Mouse (Mus musculus) gastrocnemius, adult 2 months (tissue): ENCODE results near the gene Apoa2. TPM values are rescaled to one million over a fixed set of nuclear protein-coding genes. Genes with fewer than 3 reads are reported as not detected.
A peak's percentile ranks its signal among the peaks of the same experiment; 100 is the strongest.

Experiments
- DNase-seq: peaks from one replicate; pipeline ENCODE4 v3.0.0; 2022
- H3K27ac ChIP-seq: fragments of 200-600 bp; 2 replicates; pipeline ENCODE4 v1.8.1; 2022; ENCODE audit warnings: mild to moderate bottlenecking
- H3K4me3 ChIP-seq: fragments of 200-600 bp; 2 replicates; pipeline ENCODE4 v1.8.1; 2022; ENCODE audit warnings: mild to moderate bottlenecking, moderate library complexity
- CTCF ChIP-seq: fragments of 200-600 bp; IDR thresholded peaks from 2 replicates; pipeline ENCODE4 v1.8.1; 2022; ENCODE audit warnings: antibody characterized with exemption, mild to moderate bottlenecking, moderate library complexity
- intact Hi-C: fragments of 180-260 bp; cut with DNase I; formaldehyde crosslinking; loops from one replicate; pipeline ENCODE4 v1.15.1; 2025
- total RNA-seq, 2 experiments: library from RNA; stranded (reverse); gene quantifications; 2 replicates each; pipeline ENCODE4 v1.2.3; 2021

Gene Apoa2
- total RNA-seq, 2 experiments from 2014 or later, result 0.59 TPM; not detected in 1

DNA sequence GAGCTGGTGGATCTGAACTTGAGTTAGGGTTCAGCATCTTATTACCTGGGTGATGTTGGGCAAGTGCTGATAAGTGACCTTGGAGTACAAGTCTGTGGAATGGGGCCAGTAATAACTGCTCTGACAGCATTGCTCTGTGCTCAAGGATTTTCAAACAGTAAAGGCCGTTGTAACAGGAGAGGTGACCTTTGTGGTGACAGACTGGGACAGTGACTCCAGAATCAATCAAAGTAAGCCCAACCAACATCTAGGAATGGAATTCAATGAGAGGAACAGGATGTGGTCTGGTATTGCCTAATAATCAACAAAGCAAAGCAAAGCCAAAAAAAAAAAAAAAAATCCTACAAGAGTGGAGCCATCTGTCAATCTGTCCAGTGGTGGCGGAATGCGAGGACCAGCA is 35.5 kb downstream of the Apoa2 start:
- intact Hi-C loops, result loop anchor here (5.0 kb wide), 1 partner anchor 98 kb away; no protein-coding TSS in a partner anchor
- no peak for DNase-seq
- no peak for TF ChIP-seq CTCF
- no peak overlapping the region for H3K4me3 ChIP-seq
- peak overlapping the region; percentile 71 for H3K27ac ChIP-seq

DNA sequence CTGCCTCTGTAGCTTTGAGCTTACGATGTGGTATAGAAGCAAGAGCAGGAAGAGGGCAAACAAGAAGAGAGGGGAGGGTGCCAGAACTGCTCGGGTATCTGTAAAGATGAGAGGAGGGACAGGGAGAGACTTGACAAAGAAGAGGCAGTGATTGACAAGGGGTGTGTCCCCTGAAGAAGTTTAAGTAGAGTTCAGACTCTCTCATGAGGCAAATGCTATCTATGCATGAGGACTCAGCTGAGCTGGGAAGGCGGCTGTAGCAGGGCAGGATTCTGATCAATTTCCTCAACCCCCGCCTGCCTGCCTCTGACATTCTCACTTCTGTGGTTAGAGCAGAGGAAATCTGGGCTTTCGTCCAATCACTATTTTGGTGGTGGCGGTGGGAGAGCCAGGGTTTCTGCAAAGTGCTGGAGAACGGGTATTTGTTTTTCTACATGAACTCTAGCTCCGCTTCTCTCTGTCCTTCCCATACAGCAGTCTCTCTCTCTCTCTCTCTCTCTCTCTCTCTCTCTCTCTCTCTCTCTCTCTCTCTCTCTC is 37.8 kb downstream of the Apoa2 start:
- intact Hi-C loops, result loop anchor here (5.0 kb wide), 1 partner anchor 100 kb away; no protein-coding TSS in a partner anchor
- TF ChIP-seq CTCF, result no peak
- Histone ChIP-seq H3K4me3 (peak overlapping the region; percentile 57), H3K27ac (peak overlapping the region; percentile 84)
- peak; percentile 69 for DNase-seq

DNA sequence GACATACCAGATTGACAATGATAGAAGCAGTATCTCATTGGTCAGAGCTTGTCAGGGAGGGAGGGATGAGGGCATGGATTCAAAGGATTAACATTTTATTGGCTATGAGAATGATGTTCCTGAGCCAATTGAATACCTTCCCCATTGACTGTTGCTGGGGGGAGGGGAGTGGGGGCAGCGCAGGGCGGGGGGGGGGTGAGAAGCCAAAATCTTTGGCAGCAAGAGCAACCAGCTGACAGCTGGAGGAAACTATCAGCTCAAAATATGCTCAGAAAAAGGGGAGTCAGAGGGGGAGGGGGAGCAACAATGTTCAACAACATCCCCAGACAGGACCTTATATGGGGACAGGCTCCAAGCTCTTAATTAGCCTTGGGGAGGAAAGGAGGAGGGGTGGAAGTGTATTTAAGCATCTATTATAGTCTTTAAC is 38.3 kb downstream of the Apoa2 start:
- intact Hi-C loops, result loop anchor here (5.0 kb wide), 1 partner anchor 101 kb away; no protein-coding TSS in a partner anchor
- TF ChIP-seq CTCF, result no peak
- H3K4me3 ChIP-seq, result peak overlapping the region; percentile 57; the same call in 1 of the 2 replicates
- peak overlapping the region; percentile 84 for H3K27ac ChIP-seq
- DNase-seq, result peak; percentile 27

DNA sequence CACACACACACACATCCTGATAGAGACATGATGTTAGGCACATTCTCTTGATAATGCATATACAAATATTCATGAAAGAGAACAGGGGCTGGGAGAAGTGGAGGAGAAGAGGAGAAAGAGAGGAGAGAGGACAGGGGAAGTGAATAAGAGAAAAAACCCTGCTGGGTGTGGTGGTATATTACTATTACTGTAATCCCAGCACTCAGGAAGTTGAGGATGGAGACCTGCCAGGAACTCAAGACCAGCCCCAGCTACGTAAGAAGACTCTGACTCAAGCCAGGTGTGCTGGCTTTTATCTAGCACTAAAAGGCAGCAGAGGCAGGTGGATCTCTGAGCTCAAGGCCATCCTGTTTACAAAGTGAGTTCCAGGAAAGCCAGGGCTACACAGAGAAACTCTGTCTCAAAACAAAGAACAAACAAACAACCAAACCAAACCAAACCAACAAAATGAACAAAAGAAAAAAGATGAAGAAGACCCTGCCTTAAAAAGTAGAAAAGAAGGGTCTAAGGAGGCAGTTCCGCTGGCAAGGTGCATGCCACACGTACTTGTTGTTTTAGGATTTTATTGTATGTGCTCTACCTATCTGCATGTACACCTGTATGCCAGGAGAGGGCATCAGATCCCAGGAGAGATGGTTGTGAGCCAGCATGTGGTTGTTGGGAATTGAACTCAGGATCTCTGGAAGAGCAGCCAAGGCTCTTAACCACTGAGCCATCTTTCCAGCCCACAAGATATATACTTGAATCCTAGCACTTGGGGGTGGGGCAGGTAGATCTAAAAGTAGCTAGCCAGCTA is 39.0 kb downstream of the Apoa2 start:
- Histone ChIP-seq H3K4me3 (no peak overlapping the region), H3K27ac (peak overlapping the region; percentile 84)
- intact Hi-C loops, result loop anchor here (5.0 kb wide), 1 partner anchor 102 kb away; no protein-coding TSS in a partner anchor
- TF ChIP-seq CTCF, result no peak; the same call in 1 of the 2 replicates
- DNase-seq, result peak; percentile 18

DNA sequence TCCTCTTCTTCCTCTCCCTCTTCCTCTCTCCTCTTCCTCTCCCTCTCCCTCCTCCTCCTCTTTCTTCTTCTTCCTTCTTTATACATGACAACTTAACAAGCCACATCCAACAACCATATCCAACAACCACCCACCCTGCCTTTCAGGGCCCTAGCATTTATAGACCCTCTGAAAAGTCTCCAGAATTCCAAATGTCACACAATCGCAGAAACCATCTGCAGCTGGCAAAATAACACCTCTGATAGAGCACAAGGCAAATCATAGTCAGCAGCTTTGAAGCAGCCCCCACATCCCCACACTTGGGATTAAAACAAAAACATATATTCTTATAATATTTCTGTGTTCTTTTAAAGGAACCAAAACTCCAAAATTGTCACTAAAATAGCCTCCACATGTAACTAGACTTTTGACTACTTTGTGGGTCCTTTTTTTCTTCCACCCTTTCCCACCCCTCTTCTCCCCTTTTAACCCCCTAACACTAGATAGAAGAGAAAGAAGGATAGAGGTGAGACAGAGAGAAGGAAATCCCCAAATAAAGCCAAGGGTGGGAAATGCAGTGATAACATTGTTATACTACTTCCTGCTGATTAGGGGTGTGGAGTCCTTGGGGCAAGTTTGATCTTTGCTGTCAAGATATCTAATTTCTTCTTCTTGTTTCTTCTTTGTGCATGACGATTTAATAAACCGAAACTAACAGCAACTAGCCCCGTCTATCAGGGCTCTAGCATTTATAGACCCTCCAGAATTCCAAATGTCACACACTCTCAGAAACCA is 41.3 kb downstream of the Apoa2 start:
- DNase-seq, result no peak
- H3K27ac ChIP-seq, result no peak overlapping the region
- no peak for TF ChIP-seq CTCF
- H3K4me3 ChIP-seq, result no peak overlapping the region
- intact Hi-C loops, result no loop called here

DNA sequence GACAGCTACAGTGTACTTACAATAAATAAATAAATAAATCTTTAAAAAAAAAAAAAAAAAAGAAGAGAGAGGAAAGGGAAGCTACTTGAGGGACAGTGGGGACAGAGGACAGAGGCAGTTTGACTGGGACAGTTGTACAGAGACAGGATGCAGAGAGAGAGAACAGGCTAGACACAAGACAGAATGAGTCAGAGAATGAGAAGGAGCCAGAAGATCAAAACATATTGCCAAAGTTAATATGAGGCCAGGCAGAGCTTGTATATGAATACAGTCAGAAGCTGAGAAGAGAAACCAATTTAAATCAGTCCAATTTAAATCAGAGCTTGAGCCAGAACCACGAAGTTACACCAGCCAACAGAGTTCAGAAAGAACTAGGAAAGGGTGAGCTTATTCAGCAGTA is 43.5 kb downstream of the Apoa2 start:
- TF ChIP-seq CTCF, result no peak
- H3K4me3 ChIP-seq, result no peak overlapping the region
- peak overlapping the region; percentile 24 for H3K27ac ChIP-seq
- no peak for DNase-seq
- intact Hi-C loops, result no loop called here

DNA sequence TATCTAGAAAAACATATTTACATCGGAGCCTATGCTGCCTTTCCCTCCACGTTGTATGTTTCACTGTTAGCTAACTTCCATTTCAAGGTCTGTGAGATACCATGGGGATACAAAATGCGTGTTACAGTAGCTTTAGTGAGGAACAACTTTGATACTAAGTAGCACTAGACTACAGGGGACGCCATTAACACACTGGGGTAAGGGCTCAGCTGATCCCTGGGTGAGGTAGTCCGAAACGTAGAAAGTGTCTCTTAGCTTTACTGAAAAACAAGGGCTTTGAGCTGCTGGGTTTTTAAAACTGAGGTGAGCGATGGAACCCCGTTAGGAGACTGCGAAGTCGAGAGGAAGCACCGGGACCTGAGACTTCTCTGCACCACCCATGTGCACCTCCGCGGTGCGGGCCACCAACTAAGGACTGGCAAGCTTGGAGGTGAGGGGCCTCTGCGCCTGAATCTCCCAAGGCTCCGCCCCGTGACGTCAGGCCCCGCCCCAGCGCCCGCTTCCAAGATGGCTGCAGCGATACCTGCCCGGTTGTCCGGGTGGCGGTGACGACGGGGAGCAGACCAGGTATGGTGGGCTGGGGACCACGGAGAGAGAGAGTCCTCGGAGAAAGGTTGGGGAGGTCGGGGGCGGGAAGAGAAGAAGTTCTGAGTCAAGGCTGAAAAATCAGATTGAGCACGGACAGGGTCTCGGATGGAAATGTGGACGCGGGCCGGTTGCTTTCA is 45.2 kb downstream of the Apoa2 start, which contains the start of gene B4galt3:
TSS of gene B4galt3 (plus strand) at position 481 of the 725 bp plus-strand sequence.
- Histone ChIP-seq H3K27ac (peak within 1 kb of the TSS; percentile 92), H3K4me3 (peak within 1 kb of the TSS; percentile 83)
- no peak for TF ChIP-seq CTCF
- DNase-seq, result peak; percentile 97
- intact Hi-C loops, result loop anchor here (2.0 kb wide), 1 partner anchor 17 kb away; the partner anchor contains the start of gene Usp21

DNA sequence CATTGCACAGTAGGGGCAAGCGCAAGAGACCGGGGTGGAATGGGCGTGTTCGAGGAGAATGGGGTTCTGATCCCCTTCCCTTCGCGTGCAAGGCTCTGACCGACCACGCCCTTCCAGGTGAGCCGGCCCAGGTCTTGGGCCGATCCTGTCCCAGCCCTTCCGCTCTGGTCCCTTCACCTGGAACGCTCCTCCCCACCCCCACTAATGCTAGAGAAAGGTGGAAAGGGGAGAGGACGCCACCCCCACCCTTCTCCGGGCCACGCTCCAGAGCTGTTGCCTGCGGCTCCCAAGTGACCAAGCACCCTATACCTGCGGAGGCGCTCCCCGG is 45.7 kb downstream of the Apoa2 start:
- Histone ChIP-seq H3K4me3 (peak overlapping the region; percentile 83), H3K27ac (peak overlapping the region; percentile 92)
- intact Hi-C loops, result loop anchor here (2.0 kb wide), 1 partner anchor 16 kb away; the partner anchor contains the start of gene Usp21
- DNase-seq, result no peak
- TF ChIP-seq CTCF, result no peak

DNA sequence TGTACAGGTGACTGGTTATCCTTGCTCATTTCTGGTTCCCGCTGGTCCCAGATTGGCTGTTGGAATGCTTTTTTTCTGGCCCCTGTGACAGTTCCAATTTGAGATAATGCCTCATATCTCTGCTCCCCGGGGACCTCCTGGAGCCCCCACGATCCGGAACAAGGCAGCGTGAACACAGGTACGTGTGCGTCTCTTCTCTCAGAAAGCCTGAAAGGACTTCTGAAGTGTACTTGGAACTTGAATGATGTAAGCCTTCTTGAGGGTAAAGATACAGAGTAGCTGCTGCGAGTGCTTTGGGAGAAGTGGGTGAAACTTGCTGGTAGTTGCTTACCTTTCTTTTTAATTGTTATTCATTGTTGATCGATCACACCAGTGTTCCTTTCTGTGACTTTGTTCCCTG is 46.3 kb downstream of the Apoa2 start:
- H3K27ac ChIP-seq, result peak overlapping the region; percentile 92; the same call in 1 of the 2 replicates
- intact Hi-C loops, result loop anchor here (2.0 kb wide), 1 partner anchor 16 kb away; the partner anchor contains the start of gene Usp21
- DNase-seq, result no peak
- no peak for TF ChIP-seq CTCF
- H3K4me3 ChIP-seq, result peak overlapping the region; percentile 83

DNA sequence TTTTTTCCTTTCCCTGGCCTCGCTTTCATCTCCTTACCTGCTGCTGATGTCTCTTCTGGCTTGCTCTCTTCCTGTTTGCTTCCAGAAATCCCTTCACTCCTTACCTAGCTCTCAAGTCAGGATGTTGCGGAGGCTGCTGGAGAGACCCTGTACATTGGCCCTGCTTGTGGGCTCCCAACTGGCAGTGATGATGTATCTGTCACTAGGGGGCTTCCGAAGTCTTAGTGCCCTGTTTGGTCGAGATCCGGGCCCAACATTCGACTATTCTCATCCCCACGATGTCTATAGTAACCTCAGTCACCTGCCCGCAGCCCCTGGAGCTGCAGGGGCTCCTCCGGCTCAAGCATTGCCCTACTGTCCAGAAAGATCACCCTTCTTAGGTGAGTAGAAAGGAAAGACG is 46.8 kb downstream of the Apoa2 start:
- no peak for DNase-seq
- intact Hi-C loops, result loop anchor here (2.0 kb wide), 1 partner anchor 15 kb away; the partner anchor contains the start of gene Usp21
- Histone ChIP-seq H3K4me3 (peak overlapping the region; percentile 17; the same call in 1 of the 2 replicates), H3K27ac (peak overlapping the region; percentile 31; the same call in 1 of the 2 replicates)
- no peak for TF ChIP-seq CTCF

DNA sequence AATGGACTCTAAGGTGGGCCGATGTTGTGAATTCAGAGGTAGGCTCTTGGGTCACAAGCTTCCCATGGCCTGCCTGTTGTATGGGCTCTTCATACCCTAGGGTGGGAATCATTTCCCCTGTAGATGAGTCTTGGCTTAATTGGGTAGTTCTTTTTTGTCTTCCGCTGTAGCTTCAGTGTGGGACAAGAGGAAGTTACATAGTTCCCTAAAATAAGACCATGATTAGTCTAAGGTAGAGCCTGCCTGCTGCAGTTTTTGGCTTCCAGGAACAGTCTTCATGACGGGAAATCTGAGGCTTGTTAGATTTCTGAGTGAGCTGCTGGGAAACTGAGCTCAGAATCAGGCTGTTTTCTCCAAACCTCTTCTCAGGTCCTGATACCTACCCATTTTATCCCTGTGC is 47.2 kb downstream of the Apoa2 start:
- Histone ChIP-seq H3K4me3 (peak overlapping the region; percentile 17; the same call in 1 of the 2 replicates), H3K27ac (peak overlapping the region; percentile 31; the same call in 1 of the 2 replicates)
- no peak for DNase-seq
- intact Hi-C loops, result no loop called here
- TF ChIP-seq CTCF, result no peak

DNA sequence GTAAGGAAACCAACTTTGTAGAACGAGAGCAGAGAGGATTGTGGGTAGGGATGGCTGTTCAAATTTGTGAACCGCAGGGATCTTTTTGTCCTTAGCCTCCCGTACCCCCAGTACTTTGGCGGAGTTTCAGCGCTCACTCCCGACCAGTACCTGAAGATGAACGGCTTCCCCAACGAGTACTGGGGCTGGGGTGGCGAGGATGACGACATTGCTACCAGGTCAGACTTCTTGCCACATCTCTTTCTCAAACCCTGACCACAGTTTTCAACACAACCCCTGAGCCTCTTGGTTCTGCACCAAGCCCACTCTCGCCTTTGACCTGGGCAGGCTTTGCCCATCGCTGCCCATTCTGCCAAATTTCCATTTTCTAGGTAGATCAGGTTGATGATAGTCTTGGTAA is 49.3 kb downstream of the Apoa2 start:
- Histone ChIP-seq H3K4me3 (no peak overlapping the region), H3K27ac (no peak overlapping the region)
- TF ChIP-seq CTCF, result no peak
- intact Hi-C loops, result no loop called here
- no peak for DNase-seq
